In genomic region chr10:128804271-128805091, GRCm38 (mm10) we compare ENCODE assay signal across 8 mouse cellular contexts. TPM values are rescaled to one million over a fixed set of nuclear protein-coding genes. Genes with fewer than 3 reads are reported as not detected.
A peak's percentile ranks its signal among the peaks of the same experiment; 100 is the strongest.
DNase-seq lines count a peak whose midpoint lies in the region; ATAC-seq and TF ChIP-seq lines count a peak whose summit lies in the region.

Tmem198b (minus strand) TSS chr10:128804370.

- WGBS in forebrain, embryonic 10.5 days, result under 1% methylated on average over 28 of the region's 28 CpGs
- under 1% methylated on average over 28 of the region's 28 CpGs for WGBS in heart, embryonic 14.5 days
- under 1% methylated on average over 28 of the region's 28 CpGs for WGBS in liver, embryonic 12.5 days (ENCODE audit: insufficient replicate concordance)
- under 1% methylated on average over 28 of the region's 28 CpGs for WGBS in stomach, postnatal 0 days

- TF ChIP-seq EP300 in stomach, postnatal 0 days (optimal IDR thresholded peaks at IDR 0.05), result no peak

- H3K9me3 ChIP-seq in forebrain, embryonic 10.5 days, result no peaks in the 10 kb centered on the region
- H3K9me3 ChIP-seq in heart, embryonic 14.5 days (ENCODE audit: control insufficient read depth, low read length), result no peaks in the 10 kb centered on the region
- H3K9me3 ChIP-seq in liver, embryonic 12.5 days (replicated peaks), result no peaks in the 10 kb centered on the region
- no peaks in the 10 kb centered on the region for H3K9me3 ChIP-seq in stomach, postnatal 0 days (ENCODE audit: control insufficient read depth, low read length)

- peak within 1 kb of the TSS; percentile 86 for H3K9ac ChIP-seq in heart, embryonic 14.5 days (ENCODE audit: low read length)
- H3K9ac ChIP-seq in liver, embryonic 12.5 days, result peak within 1 kb of the TSS; percentile 88
- H3K9ac ChIP-seq in stomach, postnatal 0 days (ENCODE audit: low read length), result peak within 1 kb of the TSS; percentile 89

- H3K27me3 ChIP-seq in forebrain, embryonic 10.5 days (ENCODE audit: poor library complexity, severe bottlenecking), result no peaks in the 10 kb centered on the region
- no peaks in the 10 kb centered on the region for H3K27me3 ChIP-seq in heart, embryonic 14.5 days (ENCODE audit: control insufficient read depth, insufficient read depth, low read length)
- H3K27me3 ChIP-seq in liver, embryonic 12.5 days (replicated peaks), result peaks cover 4% of the 10 kb centered on the region
- no peaks in the 10 kb centered on the region for H3K27me3 ChIP-seq in stomach, postnatal 0 days (ENCODE audit: control insufficient read depth, insufficient read depth, low read length)

- peak; percentile 59 for ATAC-seq in heart, embryonic 14.5 days (ENCODE audit: insufficient number of reproducible peaks, insufficient read depth, low FRiP score, low read depth)
- ATAC-seq in liver, embryonic 12.5 days, result peak; percentile 46
- peak; percentile 46 for ATAC-seq in stomach, postnatal 0 days (ENCODE audit: low FRiP score, low TSS enrichment)

- H3K4me1 ChIP-seq in bone marrow macrophage, adult 2 months (ENCODE audit: control insufficient read depth, insufficient read depth, low read length), result peaks cover 29% of the 10 kb centered on the region
- H3K4me1 ChIP-seq in forebrain, embryonic 10.5 days, result peaks cover 62% of the 10 kb centered on the region
- peaks cover 19 to 42% of the 10 kb centered on the region in 2 experiments for H3K4me1 ChIP-seq in heart, embryonic 14.5 days (ENCODE audit: control insufficient read depth in 2 of 2, insufficient read depth in 2 of 2, low read length in 2 of 2)
- H3K4me1 ChIP-seq in liver, embryonic 12.5 days, result peaks cover 54% of the 10 kb centered on the region
- peaks cover 10% of the 10 kb centered on the region for H3K4me1 ChIP-seq in stomach, postnatal 0 days (replicated peaks; ENCODE audit: control insufficient read depth, insufficient read depth)

- TF ChIP-seq CTCF in bone marrow macrophage, adult 2 months (IDR thresholded peaks at IDR 0.05; ENCODE audit: low read depth, low read length), result no peak
- TF ChIP-seq CTCF in stomach, postnatal 0 days (IDR thresholded peaks at IDR 0.05; ENCODE audit: low read depth), result no peak

- peak within 1 kb of the TSS; percentile 92 for H3K4me2 ChIP-seq in heart, embryonic 14.5 days (ENCODE audit: low read length)
- H3K4me2 ChIP-seq in liver, embryonic 12.5 days, result peak within 1 kb of the TSS; percentile 94
- peak within 1 kb of the TSS; percentile 83 for H3K4me2 ChIP-seq in stomach, postnatal 0 days (replicated peaks; ENCODE audit: low read depth)

- H3K27ac ChIP-seq in bone marrow macrophage, adult 2 months (ENCODE audit: insufficient read depth, low read depth, low read length), result peak within 1 kb of the TSS; percentile 71
- peak within 1 kb of the TSS; percentile 95 for H3K27ac ChIP-seq in forebrain, embryonic 10.5 days
- H3K27ac ChIP-seq in heart, embryonic 14.5 days (replicated peaks in 1 of 2; ENCODE audit: control insufficient read depth in 1 of 2, insufficient read depth in 1 of 2, low read depth in 2 of 2, low read length in 2 of 2), result peak within 1 kb of the TSS; percentile 94
- peak within 1 kb of the TSS; percentile 93 for H3K27ac ChIP-seq in liver, embryonic 12.5 days
- H3K27ac ChIP-seq in stomach, postnatal 0 days (replicated peaks), result peak within 1 kb of the TSS; percentile 99

- peaks cover 62% of the 10 kb centered on the region for H3K36me3 ChIP-seq in forebrain, embryonic 10.5 days (replicated peaks)
- peaks cover 51% of the 10 kb centered on the region for H3K36me3 ChIP-seq in heart, embryonic 14.5 days (ENCODE audit: control insufficient read depth, insufficient read depth, low read length)
- H3K36me3 ChIP-seq in liver, embryonic 12.5 days, result peaks cover 42% of the 10 kb centered on the region
- peaks cover 8% of the 10 kb centered on the region; the same call in 1 of the 2 replicates for H3K36me3 ChIP-seq in stomach, postnatal 0 days (ENCODE audit: control insufficient read depth, insufficient read depth, low read length)

- no peak for TF ChIP-seq POLR2A in bone marrow macrophage, adult 2 months (IDR thresholded peaks at IDR 0.05; ENCODE audit: borderline replicate concordance, low read depth, low read length)

- DNase-seq in CD4-positive, CD25-positive, alpha-beta regulatory T cell, adult 2 months (ENCODE audit: low read depth, low spot score), result peak; percentile 69
- peak; percentile 85 for DNase-seq in forebrain, embryonic 10.5 days (ENCODE audit: extremely low spot score, low spot score)
- DNase-seq in kidney, postnatal 10 days, result peak; percentile 79
- peak; percentile 34 to 70 for DNase-seq in natural killer cell, adult 2 months (ENCODE audit: low spot score in 2 of 2)
- DNase-seq in stomach, postnatal 0 days (ENCODE audit: low spot score), result peak; percentile 74

- peak within 1 kb of the TSS; percentile 76 for H3K4me3 ChIP-seq in bone marrow macrophage, adult 2 months (ENCODE audit: insufficient read depth, low read length)
- peak within 1 kb of the TSS; percentile 83 for H3K4me3 ChIP-seq in forebrain, embryonic 10.5 days
- H3K4me3 ChIP-seq in heart, embryonic 14.5 days (ENCODE audit: control insufficient read depth in 1 of 2, insufficient read depth in 1 of 2, low read depth in 1 of 2, low read length in 2 of 2), result peak within 1 kb of the TSS; percentile 64 to 68
- peak within 1 kb of the TSS; percentile 82 for H3K4me3 ChIP-seq in liver, embryonic 12.5 days
- peak within 1 kb of the TSS; percentile 75 for H3K4me3 ChIP-seq in stomach, postnatal 0 days (ENCODE audit: low read depth, low read length)

RNA-seq across cellular contexts. Expression of gene Tmem198b, which starts in this region (rescaled TPM):
- 14.3 and 18.0 TPM in 2 replicates for polyA plus RNA-seq in bone marrow macrophage, adult 2 months (2012; ENCODE audit: insufficient read depth, insufficient read length, missing spikeins)
- polyA plus RNA-seq in forebrain, embryonic 10.5 days (2016; fragmentation: Nextera tagmentation; extraction: Ambion mirVana), result 19.0 and 19.2 TPM in 2 replicates
- 16.6 and 18.2 TPM in 2 replicates for polyA plus RNA-seq in heart, embryonic 14.5 days (2014; fragmentation: Nextera tagmentation; extraction: Ambion mirVana)
- 3.7 and 3.9 TPM in 2 replicates for polyA plus RNA-seq in liver, embryonic 12.5 days (2016; fragmentation: Nextera tagmentation; extraction: Ambion mirVana)
- polyA plus RNA-seq in stomach, postnatal 0 days (2015; fragmentation: Nextera tagmentation; extraction: Ambion mirVana), result 7.8 and 8.5 TPM in 2 replicates

Comparison
In these comparisons a context has a peak if more than half of its experiments do, and no peak if none do; other contexts are left out.
1. Peak in every context shown above with its lines: DNase-seq, ATAC-seq, H3K4me3 ChIP-seq and H3K27ac ChIP-seq.